Mouse (Mus musculus): Measurements from ENCODE around the gene Canx. TPM values are rescaled to one million over a fixed set of nuclear protein-coding genes. Genes with fewer than 3 reads are reported as not detected.

Gene Canx
- total and polyA plus RNA-seq, 2 experiments from 2014 or later, result 120 to 159 TPM

- Histone ChIP-seq H3K9ac (replicated peaks; ENCODE audit: low read depth, low read length) (no peak overlapping the region), H3K9me3 (replicated peaks; ENCODE audit: control insufficient read depth, low read length) (no peaks in the 10 kb centered on the region), H3K4me1 (ENCODE audit: control insufficient read depth, insufficient read depth) (peaks cover 19% of the 10 kb centered on the region), H3K27ac (ENCODE audit: low read depth) (no peak overlapping the region), H3K36me3 (replicated peaks; ENCODE audit: control insufficient read depth, insufficient read depth, low read length) (peaks cover 8% of the 10 kb centered on the region; the same call in 1 of the 2 replicates), H3K4me2 (ENCODE audit: low read depth, low read length) (no peak overlapping the region), H3K27me3 (ENCODE audit: control insufficient read depth, insufficient read depth, low read length) (no peaks in the 10 kb centered on the region), H3K4me3 (ENCODE audit: low read depth, low read length) (no peak overlapping the region)
- TF ChIP-seq CTCF (IDR thresholded peaks at IDR 0.05; ENCODE audit: low read depth) (no peak), EP300 (IDR thresholded peaks at IDR 0.05; ENCODE audit: low read depth) (no peak)
- DNase-seq (ENCODE audit: low spot score) (no peak), ATAC-seq (ENCODE audit: insufficient read depth, low read depth) (no peak)
- WGBS, result 69% methylated on average over 1 of the region's 1 CpGs
These were observed 45.4 kb downstream of the Canx start for GRCm38 (mm10) chr11:50280053-50280452.

- no peak overlapping the region for H3K4me2 ChIP-seq (ENCODE audit: low read depth, low read length)
These were observed 46.5 kb downstream of the Canx start for GRCm38 (mm10) chr11:50279005-50279404.

GRCm38 (mm10) chr11:50277706-50278105 lies 47.8 kb downstream of the Canx start:
- DNase-seq (ENCODE audit: low spot score) (no peak), ATAC-seq (ENCODE audit: insufficient read depth, low read depth) (no peak)
- H3K27me3 ChIP-seq (ENCODE audit: control insufficient read depth, insufficient read depth, low read length), result no peaks in the 10 kb centered on the region
- H3K4me1 ChIP-seq (ENCODE audit: control insufficient read depth, insufficient read depth), result peaks cover 21% of the 10 kb centered on the region
- peaks cover 8% of the 10 kb centered on the region; the same call in 1 of the 2 replicates for H3K36me3 ChIP-seq (replicated peaks; ENCODE audit: control insufficient read depth, insufficient read depth, low read length)
- no peak overlapping the region for H3K9ac ChIP-seq (replicated peaks; ENCODE audit: low read depth, low read length)
- H3K27ac ChIP-seq (ENCODE audit: low read depth), result no peak overlapping the region
- no peaks in the 10 kb centered on the region for H3K9me3 ChIP-seq (replicated peaks; ENCODE audit: control insufficient read depth, low read length)
- TF ChIP-seq CTCF (IDR thresholded peaks at IDR 0.05; ENCODE audit: low read depth) (no peak), EP300 (IDR thresholded peaks at IDR 0.05; ENCODE audit: low read depth) (no peak)
- no peak overlapping the region for H3K4me3 ChIP-seq (ENCODE audit: low read depth, low read length)
- H3K4me2 ChIP-seq (ENCODE audit: low read depth, low read length), result no peak overlapping the region
- WGBS, result 91% methylated on average over 6 of the region's 6 CpGs

More at GRCm38 (mm10) chr11:50279005-50279404, 46.5 kb downstream of the Canx start:
- ATAC-seq (ENCODE audit: insufficient read depth, low read depth), result no peak
- no peaks in the 10 kb centered on the region for H3K27me3 ChIP-seq (ENCODE audit: control insufficient read depth, insufficient read depth, low read length)
- H3K27ac ChIP-seq (ENCODE audit: low read depth), result no peak overlapping the region
- H3K4me3 ChIP-seq (ENCODE audit: low read depth, low read length), result no peak overlapping the region
- H3K36me3 ChIP-seq (replicated peaks; ENCODE audit: control insufficient read depth, insufficient read depth, low read length), result peaks cover 8% of the 10 kb centered on the region; the same call in 1 of the 2 replicates
- no peaks in the 10 kb centered on the region for H3K9me3 ChIP-seq (replicated peaks; ENCODE audit: control insufficient read depth, low read length)
- no peak for DNase-seq (ENCODE audit: low spot score)
- H3K4me1 ChIP-seq (ENCODE audit: control insufficient read depth, insufficient read depth), result peaks cover 21% of the 10 kb centered on the region
- 80% methylated on average over 4 of the region's 4 CpGs for WGBS
- TF ChIP-seq EP300 (IDR thresholded peaks at IDR 0.05; ENCODE audit: low read depth) (no peak), CTCF (IDR thresholded peaks at IDR 0.05; ENCODE audit: low read depth) (no peak)
- H3K9ac ChIP-seq (replicated peaks; ENCODE audit: low read depth, low read length), result no peak overlapping the region

GRCm38 (mm10) chr11:50277025-50277424 lies 48.4 kb downstream of the Canx start:
- no peak for ATAC-seq (ENCODE audit: insufficient read depth, low read depth)

GRCm38 (mm10) chr11:50275568-50276151 lies 49.8 kb downstream of the Canx start:
- Histone ChIP-seq H3K4me2 (ENCODE audit: low read depth, low read length) (peak overlapping the region; percentile 34), H3K4me3 (ENCODE audit: low read depth, low read length) (no peak overlapping the region), H3K9me3 (replicated peaks; ENCODE audit: control insufficient read depth, low read length) (no peaks in the 10 kb centered on the region), H3K9ac (replicated peaks; ENCODE audit: low read depth, low read length) (no peak overlapping the region), H3K27ac (ENCODE audit: low read depth) (peak overlapping the region; percentile 88), H3K27me3 (ENCODE audit: control insufficient read depth, insufficient read depth, low read length) (no peaks in the 10 kb centered on the region), H3K4me1 (ENCODE audit: control insufficient read depth, insufficient read depth) (peaks cover 35% of the 10 kb centered on the region), H3K36me3 (replicated peaks; ENCODE audit: control insufficient read depth, insufficient read depth, low read length) (peaks cover 2% of the 10 kb centered on the region; the same call in 1 of the 2 replicates)
- peak; percentile 87 for ATAC-seq (ENCODE audit: insufficient read depth, low read depth)
- 16% methylated on average over 5 of the region's 5 CpGs for WGBS
- peak; percentile 92 for DNase-seq (ENCODE audit: low spot score)
- TF ChIP-seq EP300 (IDR thresholded peaks at IDR 0.05; ENCODE audit: low read depth), result peak; percentile 66
- no peak for TF ChIP-seq CTCF (IDR thresholded peaks at IDR 0.05; ENCODE audit: low read depth)

More at GRCm38 (mm10) chr11:50277025-50277424, 48.4 kb downstream of the Canx start:
- peaks cover 8% of the 10 kb centered on the region; the same call in 1 of the 2 replicates for H3K36me3 ChIP-seq (replicated peaks; ENCODE audit: control insufficient read depth, insufficient read depth, low read length)
- no peak for DNase-seq (ENCODE audit: low spot score)
- no peak overlapping the region for H3K27ac ChIP-seq (ENCODE audit: low read depth)
- no peak for TF ChIP-seq CTCF (IDR thresholded peaks at IDR 0.05; ENCODE audit: low read depth)
- TF ChIP-seq EP300 (IDR thresholded peaks at IDR 0.05; ENCODE audit: low read depth), result no peak
- H3K27me3 ChIP-seq (ENCODE audit: control insufficient read depth, insufficient read depth, low read length), result no peaks in the 10 kb centered on the region
- H3K4me2 ChIP-seq (ENCODE audit: low read depth, low read length), result no peak overlapping the region
- no peaks in the 10 kb centered on the region for H3K9me3 ChIP-seq (replicated peaks; ENCODE audit: control insufficient read depth, low read length)
- no peak overlapping the region for H3K9ac ChIP-seq (replicated peaks; ENCODE audit: low read depth, low read length)
- peaks cover 22% of the 10 kb centered on the region for H3K4me1 ChIP-seq (ENCODE audit: control insufficient read depth, insufficient read depth)
- H3K4me3 ChIP-seq (ENCODE audit: low read depth, low read length), result no peak overlapping the region

GRCm38 (mm10) chr11:50275077-50275476 lies 50.4 kb downstream of the Canx start:
- 13% methylated on average over 2 of the region's 2 CpGs for WGBS
- H3K4me3 ChIP-seq (ENCODE audit: low read depth, low read length), result no peak overlapping the region
- no peak overlapping the region for H3K9ac ChIP-seq (replicated peaks; ENCODE audit: low read depth, low read length)
- H3K4me1 ChIP-seq (ENCODE audit: control insufficient read depth, insufficient read depth), result peaks cover 36% of the 10 kb centered on the region
- no peaks in the 10 kb centered on the region for H3K36me3 ChIP-seq (replicated peaks; ENCODE audit: control insufficient read depth, insufficient read depth, low read length)
- peak overlapping the region; percentile 88 for H3K27ac ChIP-seq (ENCODE audit: low read depth)
- H3K4me2 ChIP-seq (ENCODE audit: low read depth, low read length), result peak overlapping the region; percentile 34
- no peak; the same call in 1 of the 2 replicates for ATAC-seq (ENCODE audit: insufficient read depth, low read depth)
- peak; percentile 36 for DNase-seq (ENCODE audit: low spot score)
- H3K27me3 ChIP-seq (ENCODE audit: control insufficient read depth, insufficient read depth, low read length), result no peaks in the 10 kb centered on the region
- TF ChIP-seq EP300 (IDR thresholded peaks at IDR 0.05; ENCODE audit: low read depth) (no peak), CTCF (IDR thresholded peaks at IDR 0.05; ENCODE audit: low read depth) (no peak)
- H3K9me3 ChIP-seq (replicated peaks; ENCODE audit: control insufficient read depth, low read length), result no peaks in the 10 kb centered on the region
